Mouse (Mus musculus) embryonic facial prominence, embryonic 13.5 days (tissue): ENCODE data around the gene Ccdc158. TPM values are rescaled to one million over a fixed set of nuclear protein-coding genes. Genes with fewer than 3 reads are reported as not detected.

Experiments
- ATAC-seq: fragments of 200-750 bp; cut with Nextera tagmentation; 2 replicates; pipeline ENCODE4 v1.8.0; 2017; ENCODE audit warnings: low read depth; ENCODE audit not compliant: insufficient number of reproducible peaks, insufficient read depth, low FRiP score, low TSS enrichment
- H3K27ac ChIP-seq: fragments of 300-500 bp; sonication (generic); 2 replicates; pipeline ENCODE4 v1.5.1; 2015; ENCODE audit warnings: moderate library complexity, mild to moderate bottlenecking, inconsistent platforms
- H3K27me3 ChIP-seq: fragments of 300-500 bp; sonication (generic); 2 replicates; pipeline ENCODE4 v1.6.1; 2015; ENCODE audit warnings: mild to moderate bottlenecking, inconsistent platforms
- H3K36me3 ChIP-seq: fragments of 300-500 bp; sonication (generic); 2 replicates; pipeline ENCODE4 v1.6.1; 2015; ENCODE audit warnings: mild to moderate bottlenecking, inconsistent platforms
- H3K4me1 ChIP-seq: fragments of 300-500 bp; sonication (generic); 2 replicates; pipeline ENCODE4 v1.6.1; 2015; ENCODE audit warnings: inconsistent platforms
- H3K4me2 ChIP-seq: fragments of 300-500 bp; sonication (generic); 2 replicates; pipeline ENCODE4 v1.6.1; 2015; ENCODE audit warnings: moderate library complexity, mild to moderate bottlenecking, inconsistent platforms
- H3K4me3 ChIP-seq: fragments of 300-500 bp; sonication (generic); 2 replicates; pipeline ENCODE4 v1.5.1; 2015; ENCODE audit warnings: mild to moderate bottlenecking, inconsistent platforms
- H3K9ac ChIP-seq: fragments of 300-500 bp; sonication (generic); 2 replicates; pipeline ENCODE4 v1.6.1; 2015; ENCODE audit warnings: mild to moderate bottlenecking, inconsistent platforms
- H3K9me3 ChIP-seq: fragments of 300-500 bp; sonication (generic); 2 replicates; pipeline ENCODE4 v1.6.1; 2016; ENCODE audit warnings: inconsistent platforms
- WGBS: fragments of 180-500 bp; shearing (Covaris S2); methylation state at CpG from one replicate; pipeline ENCODE4 v1.1.7; 2015; ENCODE audit warnings: mixed read lengths; 5-methylcytosine and 5-hydroxymethylcytosine counted together
- polyA plus RNA-seq: library from polyadenylated mRNA; unstranded; fragments of >200 nt; fragmentation: Nextera tagmentation; extraction: Ambion mirVana; gene quantifications from 2 replicates; pipeline ENCODE4 v1.2.1, GENCODE M21; 2015

Gene Ccdc158
- polyA plus RNA-seq, 1 experiment from 2014 or later: 0.41 TPM

DNA sequence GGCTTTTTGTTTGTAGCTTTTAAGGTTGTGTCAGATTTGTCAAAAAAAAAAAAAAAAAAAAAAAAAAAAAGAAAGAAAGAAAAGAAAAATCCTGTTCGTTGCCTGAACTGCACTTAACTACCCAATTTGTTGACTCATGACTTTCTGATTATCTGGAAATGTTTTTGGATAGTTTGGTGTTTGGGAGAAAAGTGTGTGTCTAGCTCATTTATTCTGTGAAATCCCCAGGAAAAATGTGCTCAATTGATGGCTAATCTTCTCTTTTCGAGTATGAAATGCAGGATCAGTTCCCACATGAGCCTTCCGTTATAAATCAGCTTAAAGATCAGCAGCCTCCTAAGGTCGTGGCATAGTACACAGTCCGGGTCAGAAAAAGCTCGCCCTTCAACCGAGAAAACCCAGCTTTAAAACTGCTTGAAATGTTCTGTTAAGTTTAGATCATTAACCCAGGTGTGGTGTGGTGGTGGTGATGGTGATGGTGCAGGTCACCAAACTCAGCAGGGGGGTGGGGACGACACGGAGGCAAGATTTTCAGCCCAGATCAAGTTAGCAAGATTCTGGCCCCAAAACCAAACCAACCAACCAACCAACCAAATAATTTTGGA, 8.9 kb upstream of the Ccdc158 start:
- 16% methylated on average over 9 of the region's 9 CpGs for WGBS
- Histone ChIP-seq H3K27ac (no peak overlapping the region), H3K36me3 (no peaks in the 10 kb centered on the region), H3K27me3 (peaks cover 3% of the 10 kb centered on the region; the same call in 1 of the 2 replicates), H3K4me2 (peak overlapping the region; percentile 97), H3K4me3 (peak overlapping the region; percentile 51), H3K9ac (no peak overlapping the region), H3K9me3 (no peaks in the 10 kb centered on the region), H3K4me1 (peaks cover 6% of the 10 kb centered on the region; the same call in 1 of the 2 replicates)
- no peak for ATAC-seq

- under 1% methylated on average over 26 of the region's 26 CpGs for WGBS
- Histone ChIP-seq H3K9ac (peak within 1 kb of the TSS; percentile 71), H3K4me3 (peak within 1 kb of the TSS; percentile 51), H3K27me3 (peaks cover 3% of the 10 kb centered on the region; the same call in 1 of the 2 replicates), H3K36me3 (no peaks in the 10 kb centered on the region), H3K4me1 (peaks cover 6% of the 10 kb centered on the region; the same call in 1 of the 2 replicates), H3K27ac (no peak within 1 kb of the TSS), H3K4me2 (peak within 1 kb of the TSS; percentile 97), H3K9me3 (no peaks in the 10 kb centered on the region)
- ATAC-seq: no peak
Measured at GRCm38 (mm10) chr5:92683351-92683807, 8.3 kb upstream of the Ccdc158 start, which contains the start of gene Shroom3. Gene Shroom3, plus strand, starts transcription at chr5:92683435.

DNA sequence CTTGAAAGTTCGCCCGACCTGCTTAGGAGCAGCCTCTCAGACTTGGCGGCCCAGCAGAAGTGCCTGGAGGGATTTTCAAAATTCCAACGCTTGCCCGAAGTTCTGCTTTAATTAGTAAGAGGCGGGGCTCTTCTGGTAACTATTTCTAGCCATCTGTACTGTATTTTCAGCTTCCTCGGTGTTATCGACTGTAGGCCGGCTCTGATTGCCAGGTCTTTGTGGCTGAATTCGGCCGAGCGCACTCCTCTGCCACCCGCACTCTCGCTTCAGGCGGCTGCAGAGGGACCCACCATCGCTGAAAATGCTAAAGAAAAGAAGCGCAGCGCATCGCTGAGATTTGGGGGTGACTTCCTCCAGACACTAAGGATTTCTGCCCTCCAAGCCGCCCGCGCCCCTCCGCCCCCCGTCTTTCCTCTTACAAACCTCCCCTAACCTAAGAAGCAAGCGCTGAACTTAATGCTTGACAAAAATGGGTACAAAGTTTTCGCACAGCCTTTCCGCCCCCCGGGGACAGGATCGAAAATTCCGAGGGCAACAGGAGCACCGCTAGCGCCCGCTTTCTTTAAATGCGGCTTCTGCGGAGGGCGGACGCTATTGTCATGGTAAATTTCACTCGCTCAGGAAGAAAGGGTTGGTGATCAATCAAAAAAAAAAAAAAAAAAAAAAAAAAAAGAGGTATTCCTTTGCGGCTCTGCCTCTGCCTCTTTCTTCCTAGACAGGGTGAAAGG, 7.7 kb upstream of the Ccdc158 start:
- peak overlapping the region; percentile 97 for H3K4me2 ChIP-seq
- peaks cover 6% of the 10 kb centered on the region; the same call in 1 of the 2 replicates for H3K4me1 ChIP-seq
- peaks cover 3% of the 10 kb centered on the region; the same call in 1 of the 2 replicates for H3K27me3 ChIP-seq
- H3K27ac ChIP-seq: no peak overlapping the region
- H3K4me3 ChIP-seq: peak overlapping the region; percentile 51
- H3K9ac ChIP-seq: peak overlapping the region; percentile 71
- H3K36me3 ChIP-seq: no peaks in the 10 kb centered on the region
- 1% methylated on average over 39 of the region's 39 CpGs for WGBS
- no peaks in the 10 kb centered on the region for H3K9me3 ChIP-seq
- no peak for ATAC-seq

DNA sequence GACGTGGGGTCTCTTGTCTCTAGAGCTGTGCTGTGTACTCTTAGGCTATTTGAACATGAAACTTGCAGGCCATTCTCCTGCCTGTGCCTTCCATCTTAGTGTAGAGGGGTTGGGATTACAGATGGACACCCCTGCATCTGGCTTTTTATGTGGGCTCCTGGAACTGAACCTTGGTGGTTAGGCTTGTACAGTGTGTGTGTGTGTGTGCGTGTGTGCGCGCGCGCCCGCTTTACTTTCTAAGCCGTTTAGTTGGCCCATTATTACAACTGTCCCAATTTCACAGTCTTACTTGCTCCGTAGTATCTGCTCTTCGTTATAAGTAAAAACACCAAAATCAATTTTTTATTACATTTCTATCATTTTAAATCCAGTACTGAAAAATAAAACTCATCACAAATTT, 6.8 kb upstream of the Ccdc158 start:
- H3K4me1 ChIP-seq: peaks cover 6% of the 10 kb centered on the region; the same call in 1 of the 2 replicates
- 79% methylated on average over 10 of the region's 10 CpGs for WGBS
- no peaks in the 10 kb centered on the region for H3K36me3 ChIP-seq
- no peak overlapping the region for H3K4me3 ChIP-seq
- H3K27me3 ChIP-seq: peaks cover 3% of the 10 kb centered on the region; the same call in 1 of the 2 replicates
- H3K9ac ChIP-seq: no peak overlapping the region
- H3K27ac ChIP-seq: no peak overlapping the region
- H3K4me2 ChIP-seq: no peak overlapping the region
- no peaks in the 10 kb centered on the region for H3K9me3 ChIP-seq
- no peak for ATAC-seq

DNA sequence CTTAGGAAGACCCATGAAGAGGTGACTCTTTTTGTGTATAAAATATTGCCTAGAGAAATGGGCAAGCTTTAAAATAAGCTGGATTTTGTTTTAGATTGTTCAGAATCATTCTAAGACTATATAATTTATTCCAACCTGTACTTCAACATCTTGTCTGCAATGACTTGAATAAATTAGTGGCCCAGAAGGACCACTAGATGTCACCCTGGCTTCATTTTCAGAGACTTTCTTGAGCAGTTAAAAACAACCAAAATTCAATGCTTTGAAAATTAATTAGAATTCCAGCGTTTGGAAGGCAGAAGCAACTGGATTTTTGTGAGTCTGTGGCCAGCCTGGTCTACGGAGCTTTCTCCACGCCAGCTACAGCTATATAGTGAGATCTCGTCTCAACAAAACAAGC, 4.4 kb upstream of the Ccdc158 start:
- Histone ChIP-seq H3K4me3 (no peak overlapping the region), H3K27ac (no peak overlapping the region), H3K36me3 (no peaks in the 10 kb centered on the region), H3K27me3 (peaks cover 6% of the 10 kb centered on the region; the same call in 1 of the 2 replicates), H3K9ac (no peak overlapping the region), H3K4me1 (peaks cover 9% of the 10 kb centered on the region; the same call in 1 of the 2 replicates), H3K9me3 (no peaks in the 10 kb centered on the region), H3K4me2 (no peak overlapping the region)
- no peak for ATAC-seq
- 22% methylated on average over 4 of the region's 4 CpGs for WGBS

- 0 out of 2 replicates have a peak, but pooled peaks cover 2% of the 10 kb centered on the region for H3K4me1 ChIP-seq
- peak overlapping the region; percentile 76 for H3K4me2 ChIP-seq
- peak overlapping the region; percentile 49 for H3K4me3 ChIP-seq
- H3K36me3 ChIP-seq: no peaks in the 10 kb centered on the region
- H3K27ac ChIP-seq: no peak overlapping the region
- peak; percentile 62 for ATAC-seq
- no peaks in the 10 kb centered on the region for H3K9me3 ChIP-seq
- peak overlapping the region; percentile 58 for H3K9ac ChIP-seq
- 0 out of 2 replicates have a peak, but pooled peaks cover 4% of the 10 kb centered on the region for H3K27me3 ChIP-seq
- WGBS: under 1% methylated on average over 9 of the region's 9 CpGs
Measured at GRCm38 (mm10) chr5:92675574-92675920, 476 bp upstream of the Ccdc158 start.

GRCm38 (mm10) chr5:92666860-92667259, 8.2 kb downstream of the Ccdc158 start:
- ATAC-seq: no peak
- H3K4me1 ChIP-seq: no peaks in the 10 kb centered on the region
- H3K36me3 ChIP-seq: no peaks in the 10 kb centered on the region
- H3K4me3 ChIP-seq: no peak overlapping the region
- no peaks in the 10 kb centered on the region for H3K27me3 ChIP-seq
- 64% methylated on average over 5 of the region's 5 CpGs for WGBS
- H3K27ac ChIP-seq: no peak overlapping the region
- no peak overlapping the region for H3K9ac ChIP-seq
- H3K9me3 ChIP-seq: no peaks in the 10 kb centered on the region
- no peak overlapping the region for H3K4me2 ChIP-seq

- no peaks in the 10 kb centered on the region for H3K36me3 ChIP-seq
- no peak for ATAC-seq
- no peaks in the 10 kb centered on the region for H3K27me3 ChIP-seq
- H3K9me3 ChIP-seq: no peaks in the 10 kb centered on the region
- H3K4me2 ChIP-seq: no peak overlapping the region
- no peak overlapping the region for H3K4me3 ChIP-seq
- no peak overlapping the region for H3K27ac ChIP-seq
- H3K9ac ChIP-seq: no peak overlapping the region
- WGBS: 69% methylated on average over 2 of the region's 2 CpGs
- no peaks in the 10 kb centered on the region for H3K4me1 ChIP-seq
Measured at GRCm38 (mm10) chr5:92664321-92664720, 10.8 kb downstream of the Ccdc158 start.

- H3K4me2 ChIP-seq: no peak overlapping the region
- 14% methylated on average over 1 of the region's 1 CpGs for WGBS
- ATAC-seq: no peak
- no peaks in the 10 kb centered on the region for H3K9me3 ChIP-seq
- H3K4me1 ChIP-seq: no peaks in the 10 kb centered on the region
- H3K4me3 ChIP-seq: no peak overlapping the region
- no peaks in the 10 kb centered on the region for H3K27me3 ChIP-seq
- H3K9ac ChIP-seq: no peak overlapping the region
- no peaks in the 10 kb centered on the region for H3K36me3 ChIP-seq
- H3K27ac ChIP-seq: no peak overlapping the region
Measured at GRCm38 (mm10) chr5:92656256-92656655, 18.8 kb downstream of the Ccdc158 start.

- no peak for ATAC-seq
- H3K4me3 ChIP-seq: no peak overlapping the region
Measured at GRCm38 (mm10) chr5:92640861-92641260, 34.2 kb downstream of the Ccdc158 start.

DNA sequence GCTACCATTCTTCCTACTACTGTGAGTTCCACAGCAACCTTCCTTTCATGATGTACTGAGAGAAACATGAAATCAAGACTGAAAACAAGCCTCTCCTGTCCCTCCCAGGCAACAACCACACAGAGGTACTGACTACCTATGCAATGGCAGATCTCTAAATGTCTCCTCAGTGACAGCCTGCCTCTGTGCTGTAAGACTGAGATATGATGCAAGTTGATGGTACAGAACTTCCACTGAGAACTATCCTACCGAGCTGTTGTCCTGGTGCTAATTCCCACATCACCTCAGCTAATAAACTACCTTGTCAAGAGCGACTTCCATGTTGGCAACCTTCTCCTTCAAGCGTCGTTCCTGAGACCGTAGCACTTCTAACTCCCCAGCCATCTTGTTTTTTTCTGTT, 39.2 kb downstream of the Ccdc158 start:
- Histone ChIP-seq H3K4me3 (no peak overlapping the region), H3K4me1 (no peaks in the 10 kb centered on the region), H3K9ac (no peak overlapping the region), H3K27me3 (no peaks in the 10 kb centered on the region), H3K27ac (no peak overlapping the region), H3K36me3 (no peaks in the 10 kb centered on the region), H3K4me2 (no peak overlapping the region), H3K9me3 (no peaks in the 10 kb centered on the region)
- no peak for ATAC-seq
- WGBS: 88% methylated on average over 5 of the region's 5 CpGs

More at GRCm38 (mm10) chr5:92640861-92641260, 34.2 kb downstream of the Ccdc158 start:
- Histone ChIP-seq H3K4me2 (no peak overlapping the region), H3K27ac (no peak overlapping the region), H3K27me3 (no peaks in the 10 kb centered on the region), H3K36me3 (no peaks in the 10 kb centered on the region), H3K9ac (no peak overlapping the region), H3K9me3 (no peaks in the 10 kb centered on the region), H3K4me1 (no peaks in the 10 kb centered on the region)
- 83% methylated on average over 3 of the region's 3 CpGs for WGBS

GRCm38 (mm10) chr5:92634916-92635315, 40.2 kb downstream of the Ccdc158 start:
- no peak overlapping the region for H3K4me3 ChIP-seq
- 75% methylated on average over 3 of the region's 3 CpGs for WGBS
- H3K9me3 ChIP-seq: no peaks in the 10 kb centered on the region
- H3K9ac ChIP-seq: no peak overlapping the region
- ATAC-seq: no peak
- no peak overlapping the region for H3K4me2 ChIP-seq
- no peaks in the 10 kb centered on the region for H3K36me3 ChIP-seq
- no peak overlapping the region for H3K27ac ChIP-seq
- H3K4me1 ChIP-seq: no peaks in the 10 kb centered on the region
- H3K27me3 ChIP-seq: no peaks in the 10 kb centered on the region
